Mouse (Mus musculus) adrenal gland, adult 8-10 months (tissue): ENCODE data around the gene Ugt2a3. TPM values are rescaled to one million over a fixed set of nuclear protein-coding genes. Genes with fewer than 3 reads are reported as not detected.
"Not testable (repeated sequence)": the region's sequence is repeated elsewhere in the genome, so short reads cannot be mapped to it uniquely, and the experiment has no call there.

Experiments
- DNase-seq: peaks from one replicate; pipeline ENCODE4 v3.0.0; 2022
- total RNA-seq, 4 experiments: library from RNA; stranded (reverse); gene quantifications; 2 replicates each; pipeline ENCODE4 v1.2.4; 2022

Gene Ugt2a3
- not detected for total RNA-seq

GRCm38 (mm10) chr5:87336961-87337697, at the start of gene Ugt2a3:
TSS of gene Ugt2a3 (minus strand) at chr5:87337195.
- no peak for DNase-seq

- no peak for DNase-seq
Measured at GRCm38 (mm10) chr5:87380234-87380633, 43.2 kb upstream of the Ugt2a3 start.

DNA sequence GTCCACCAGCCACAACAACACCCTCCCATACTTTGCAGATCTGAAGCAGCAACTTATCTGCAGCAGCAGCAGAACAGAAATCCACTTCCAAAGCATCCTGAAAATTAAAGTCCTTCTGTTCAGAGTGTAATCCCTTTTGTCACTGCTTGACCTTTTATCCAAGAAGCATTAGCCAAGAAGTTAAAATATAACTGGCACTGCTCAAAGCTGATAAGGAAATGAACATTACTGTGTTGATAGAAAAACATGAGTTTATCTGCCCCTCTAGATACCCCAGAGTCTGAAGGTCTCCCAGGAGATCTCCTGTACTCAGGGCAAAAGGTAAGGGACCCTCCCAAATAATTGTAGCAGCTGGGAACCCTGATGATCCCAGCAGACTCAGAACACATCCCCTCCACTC, 42.8 kb upstream of the Ugt2a3 start:
- DNase-seq = no peak

DNA sequence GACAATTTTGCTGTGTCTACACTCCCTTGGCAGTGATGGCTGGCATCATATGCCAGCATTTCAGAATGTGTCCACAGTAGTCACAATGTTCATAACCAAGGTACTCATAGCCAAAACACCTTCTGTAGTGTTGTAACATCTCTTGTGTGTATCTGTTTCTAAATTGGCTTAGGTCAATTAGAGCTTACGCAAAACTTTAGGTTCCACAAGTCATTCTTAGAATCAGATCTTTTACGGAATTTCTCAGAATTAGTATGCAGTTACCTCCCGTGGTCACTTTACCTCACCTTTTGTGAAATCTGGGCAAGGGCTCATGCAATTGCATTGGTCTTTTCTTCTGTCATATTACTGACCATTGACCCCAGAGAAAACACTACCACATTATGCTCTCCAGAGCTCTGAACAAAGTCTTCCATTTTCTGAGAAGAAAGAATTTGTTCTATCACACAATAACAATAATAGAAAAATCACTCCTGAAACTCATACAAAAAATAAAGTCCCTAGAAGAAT, 38.9 kb upstream of the Ugt2a3 start:
- DNase-seq = no peak

DNA sequence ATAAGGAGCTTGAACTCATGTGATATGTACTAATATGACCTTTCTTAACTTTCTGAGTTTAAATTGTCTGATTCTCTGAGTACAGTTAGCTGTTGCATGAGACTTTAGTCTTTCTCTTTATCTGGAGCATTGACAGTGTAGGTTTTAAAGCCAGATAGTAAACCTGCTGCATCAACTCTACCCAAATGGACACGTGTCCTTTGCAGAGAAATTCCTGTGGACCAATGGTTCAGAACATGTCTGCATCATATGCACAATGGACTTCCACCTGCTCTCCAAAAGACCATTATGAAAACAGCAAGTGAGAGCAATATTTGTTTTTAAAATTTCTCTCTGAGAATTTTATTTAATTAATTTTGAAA, 36.5 kb upstream of the Ugt2a3 start:
- no peak for DNase-seq

DNA sequence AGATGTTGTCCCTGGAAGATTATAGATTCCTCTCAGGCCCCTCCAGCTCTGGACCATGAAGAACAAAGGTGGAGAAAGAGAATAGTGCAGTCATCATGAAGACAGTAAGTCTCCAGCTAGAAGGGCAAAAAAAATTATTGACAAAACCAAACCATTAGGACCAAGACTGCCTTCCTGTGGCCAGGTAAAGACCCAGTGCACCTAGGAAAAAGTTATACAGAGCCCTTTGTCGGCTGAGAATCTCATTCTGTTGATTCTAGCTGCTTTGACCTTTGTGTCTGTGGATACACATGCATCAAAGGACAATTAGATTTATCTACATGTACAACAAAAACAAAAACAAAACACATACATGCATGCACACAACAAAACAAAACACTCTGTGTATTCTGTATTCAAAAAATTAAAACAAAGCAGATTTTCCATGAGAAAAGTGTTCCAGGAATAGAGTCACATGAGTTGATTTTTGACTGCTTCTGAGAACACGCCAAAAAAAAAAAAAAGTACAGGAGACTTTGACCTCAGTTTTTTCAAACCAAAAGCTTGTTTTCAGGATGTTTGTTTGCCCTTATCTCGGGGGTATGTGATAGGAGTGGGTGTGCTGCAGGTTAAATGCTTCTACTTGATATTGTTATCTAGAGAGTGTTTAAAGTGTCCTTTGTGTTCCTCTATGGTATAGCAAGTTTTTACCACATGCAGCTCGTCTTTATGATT, 36.0 kb upstream of the Ugt2a3 start:
- DNase-seq = not testable (repeated sequence)

DNA sequence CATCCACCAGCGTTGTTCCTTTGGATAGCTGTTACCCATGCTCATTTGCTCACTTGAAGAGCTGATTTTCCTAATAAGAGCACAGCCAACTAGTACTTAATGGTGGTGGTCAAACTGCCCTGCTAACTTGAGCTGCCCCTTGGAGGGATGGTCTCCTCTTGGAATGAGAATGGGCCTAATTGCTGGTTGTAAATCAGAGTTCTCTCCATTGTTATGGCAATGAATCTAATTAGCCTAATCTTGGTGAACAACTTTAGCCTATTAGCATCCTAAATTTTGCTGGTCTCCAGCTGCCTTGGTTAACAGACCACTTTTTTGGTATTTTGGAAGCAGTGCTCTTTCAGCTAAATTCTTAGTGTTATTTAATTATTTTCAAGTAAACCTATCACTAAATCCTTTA, 13.4 kb upstream of the Ugt2a3 start:
- DNase-seq = no peak

DNA sequence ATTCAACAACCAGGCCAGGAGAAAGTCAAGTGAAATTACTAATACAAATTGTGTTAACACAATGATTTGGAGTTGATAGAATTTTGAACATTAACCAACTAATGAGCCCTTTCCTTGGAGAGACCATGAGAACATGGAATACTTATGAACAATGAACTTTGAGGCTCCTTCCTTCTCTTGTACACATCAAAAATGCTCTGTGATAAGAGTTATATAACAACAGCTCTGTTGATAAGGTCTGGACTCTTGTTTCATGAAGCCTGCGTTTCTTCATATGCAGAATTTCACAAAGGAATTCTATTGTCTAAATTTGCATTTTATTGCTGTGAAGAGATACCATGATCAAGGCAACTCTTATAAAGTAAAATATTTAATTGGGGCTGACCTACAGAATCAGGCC, 12.2 kb upstream of the Ugt2a3 start:
- not testable (repeated sequence) for DNase-seq

DNA sequence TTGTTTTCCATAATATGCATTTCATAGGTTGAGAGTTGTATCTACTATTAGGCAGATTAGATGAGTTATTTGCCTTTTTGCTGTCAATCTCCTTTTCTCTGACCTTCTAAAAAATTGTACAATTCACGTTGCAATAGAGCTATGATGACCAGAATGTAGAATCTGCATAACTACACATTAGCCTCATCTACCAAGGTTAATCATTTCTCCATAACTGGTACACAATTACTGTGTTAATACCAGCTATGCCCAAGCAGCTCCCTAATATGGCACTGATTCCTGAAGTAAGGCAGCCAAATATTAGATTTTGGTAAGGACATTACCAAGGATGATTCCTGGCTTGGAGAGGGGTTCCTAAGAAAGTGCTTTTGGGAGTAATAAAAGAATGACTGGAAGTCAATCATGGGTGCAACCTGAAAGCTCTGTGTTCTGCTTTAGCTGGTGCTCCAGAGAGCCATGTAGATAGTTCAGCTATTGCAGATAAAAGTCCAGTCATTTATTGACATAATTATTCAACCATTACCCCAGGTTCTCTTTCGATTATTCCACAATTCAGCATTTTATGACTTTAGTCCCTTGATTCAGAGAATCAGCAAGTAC, 10.6 kb upstream of the Ugt2a3 start:
- DNase-seq = not testable (repeated sequence)

- DNase-seq = no peak
Measured at GRCm38 (mm10) chr5:87340461-87340860, 3.5 kb upstream of the Ugt2a3 start.

DNA sequence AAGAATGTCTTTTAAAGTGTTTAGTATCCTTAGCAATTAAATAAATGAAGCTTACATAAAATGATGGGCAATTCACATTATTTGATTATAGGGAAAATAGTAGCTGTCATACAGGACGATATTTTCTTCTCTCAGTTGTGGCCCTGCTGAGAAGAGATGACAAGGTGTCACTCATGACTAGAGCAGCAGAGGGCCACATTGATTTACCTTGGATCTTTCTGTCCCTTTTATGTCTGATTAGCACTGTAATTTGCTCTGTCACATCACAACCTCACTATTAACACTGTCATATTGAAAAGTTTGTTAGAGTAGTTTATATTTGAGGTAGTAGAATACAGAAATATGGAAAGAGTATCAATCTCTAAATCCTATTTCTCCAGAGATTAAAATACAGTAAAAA, 1.8 kb downstream of the Ugt2a3 start:
- DNase-seq = no peak

DNA sequence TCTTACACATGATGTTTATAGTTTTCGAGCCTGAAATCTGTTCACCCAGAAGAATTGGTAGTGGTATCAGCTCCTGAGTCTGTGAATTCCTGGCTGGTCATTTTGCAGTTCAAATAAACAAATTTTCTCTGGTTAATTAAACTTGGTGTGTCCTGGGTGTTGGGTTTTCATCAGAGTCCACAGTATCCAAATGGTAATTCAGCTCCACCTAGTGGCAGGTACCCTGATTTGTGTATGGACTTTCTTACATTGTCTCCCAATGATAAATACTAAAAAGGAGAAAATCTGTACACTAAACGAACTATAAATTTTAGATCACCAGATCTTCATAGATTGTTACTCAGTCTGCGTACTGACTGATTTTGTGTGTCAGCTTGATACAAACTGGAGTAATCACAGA, 3.4 kb downstream of the Ugt2a3 start:
- DNase-seq = no peak

GRCm38 (mm10) chr5:87311392-87311791, 25.6 kb downstream of the Ugt2a3 start:
- DNase-seq = no peak

DNA sequence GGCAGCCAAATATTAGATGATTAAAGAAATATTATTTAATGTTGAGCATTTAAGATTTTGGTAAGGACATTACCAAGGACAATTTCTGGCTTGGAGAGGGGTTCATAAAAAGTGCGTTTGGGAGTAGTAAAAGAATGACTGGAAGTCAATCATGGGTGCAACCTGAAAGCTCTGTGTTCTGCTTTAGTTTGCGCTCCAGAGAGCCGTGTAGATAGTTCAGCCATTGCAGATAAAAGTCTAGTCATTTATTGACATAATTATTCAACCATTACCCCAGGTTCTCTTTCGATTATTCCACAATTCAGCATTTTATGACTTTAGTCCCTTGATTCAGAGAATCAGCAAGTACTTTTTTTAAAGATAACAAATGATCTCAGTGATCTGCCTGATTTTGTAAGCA, 50.8 kb downstream of the Ugt2a3 start:
- DNase-seq = not testable (repeated sequence)

GRCm38 (mm10) chr5:87275986-87276385, 61.0 kb downstream of the Ugt2a3 start:
- DNase-seq = not testable (repeated sequence)

DNA sequence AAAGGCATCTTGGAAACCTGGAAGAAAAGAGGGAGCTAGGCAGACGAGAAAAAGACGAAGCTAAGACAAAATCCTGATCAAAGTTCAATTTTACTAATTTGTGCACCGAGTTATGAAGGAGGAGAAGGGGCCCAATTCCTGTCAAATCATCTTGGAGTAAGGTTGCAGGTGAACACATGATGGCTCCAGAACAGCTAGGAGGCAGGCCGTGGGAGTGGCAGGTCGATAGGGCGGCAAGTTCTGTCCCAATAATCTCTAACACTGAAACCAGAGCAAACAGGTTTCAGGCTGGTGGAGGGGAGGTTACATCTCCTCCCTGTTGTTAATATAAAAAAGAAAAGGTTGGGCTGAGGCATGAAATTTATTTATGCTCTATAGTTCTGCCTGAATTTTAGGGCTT, 61.4 kb downstream of the Ugt2a3 start:
- DNase-seq = no peak

Other genes starting within 250 kb of the Ugt2a3 start
- gene Ugt2b36, start 244.6 kb downstream of the Ugt2a3 start, total RNA-seq = under 1 TPM in 2 of 4 experiments, not detected in 2; 0.23 to 0.59 TPM
- under 1 TPM in 2 of 4 experiments, not detected in 2; 0.12 to 0.65 TPM for gene Ugt2b5, start 196.9 kb downstream of the Ugt2a3 start, total RNA-seq
- not detected for gene Ugt2b37, start 82.4 kb downstream of the Ugt2a3 start, total RNA-seq
- gene Ugt2b38, start 87.0 kb upstream of the Ugt2a3 start, total RNA-seq = under 1 TPM in 1 of 4 experiments, not detected in 3; 0.16 TPM
- under 1 TPM in 1 of 4 experiments, not detected in 3; 0.52 TPM for gene Ugt2a2, start 145.1 kb upstream of the Ugt2a3 start, total RNA-seq
- gene Gm43638, start 149.6 kb upstream of the Ugt2a3 start, total RNA-seq = not detected
- not detected for gene Ugt2a1, start 153.7 kb upstream of the Ugt2a3 start, total RNA-seq
- not detected for gene Sult1b1, start 201.0 kb upstream of the Ugt2a3 start, total RNA-seq
- under 1 TPM in 1 of 4 experiments, not detected in 3; 0.11 TPM for gene Sult1d1, start 231.8 kb upstream of the Ugt2a3 start, total RNA-seq